Mouse (Mus musculus): ENCODE results near the gene Cyyr1. TPM values are rescaled to one million over a fixed set of nuclear protein-coding genes. Genes with fewer than 3 reads are reported as not detected.
"Not testable (repeated sequence)": the region's sequence is repeated elsewhere in the genome, so short reads cannot be mapped to it uniquely, and the experiment has no call there.

The Cyyr1 gene
- 1.1 and 1.8 TPM in 2 replicates for polyA plus RNA-seq (2015; fragmentation: Nextera tagmentation; extraction: Ambion mirVana)

DNA sequence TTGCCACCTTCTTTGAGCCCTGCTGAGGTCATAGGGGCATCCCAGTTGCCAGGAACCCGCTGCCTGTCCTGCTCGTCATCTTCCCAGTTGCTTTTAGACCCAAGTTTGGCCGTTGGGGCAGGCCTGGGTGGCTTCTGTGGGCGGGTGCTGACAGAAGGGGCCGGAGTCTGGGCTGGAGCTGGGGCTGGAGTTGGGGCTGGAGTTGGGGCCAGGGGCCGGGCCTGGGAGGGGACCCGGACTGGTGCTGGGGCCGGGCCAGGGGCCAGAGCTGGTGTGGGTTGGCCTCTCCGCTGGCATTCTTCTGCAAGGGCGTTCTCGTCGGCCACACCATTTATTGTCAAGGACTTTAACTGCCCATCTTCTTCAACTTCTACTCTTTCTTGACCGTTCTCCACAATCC, at the start of gene Cyyr1:
TSS of gene Cyyr1 (minus strand) at position 101 of the 400 bp plus-strand sequence.
- not testable (repeated sequence) for DNase-seq (ENCODE audit: low spot score)

DNA sequence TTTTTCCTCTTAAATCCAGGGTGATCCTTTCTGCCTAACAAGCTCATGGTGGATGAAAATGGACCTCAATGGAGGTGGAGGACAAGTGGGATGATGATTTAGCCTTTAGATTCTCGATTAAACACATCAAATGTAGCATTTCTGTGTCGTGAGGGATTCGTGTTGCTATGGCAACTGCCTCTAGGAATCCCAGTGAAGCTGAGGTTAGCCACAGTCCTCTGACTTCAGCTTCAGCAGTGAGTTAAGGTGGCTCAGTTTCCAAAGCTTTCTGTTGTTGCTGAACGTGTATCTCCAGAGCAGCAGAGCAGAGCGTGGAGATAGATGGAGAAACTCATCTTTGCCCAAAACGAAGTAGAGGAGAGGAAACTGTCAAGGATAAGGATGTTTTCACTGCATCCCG, 35.6 kb upstream of the Cyyr1 start:
- no peak for DNase-seq (ENCODE audit: low spot score)

DNA sequence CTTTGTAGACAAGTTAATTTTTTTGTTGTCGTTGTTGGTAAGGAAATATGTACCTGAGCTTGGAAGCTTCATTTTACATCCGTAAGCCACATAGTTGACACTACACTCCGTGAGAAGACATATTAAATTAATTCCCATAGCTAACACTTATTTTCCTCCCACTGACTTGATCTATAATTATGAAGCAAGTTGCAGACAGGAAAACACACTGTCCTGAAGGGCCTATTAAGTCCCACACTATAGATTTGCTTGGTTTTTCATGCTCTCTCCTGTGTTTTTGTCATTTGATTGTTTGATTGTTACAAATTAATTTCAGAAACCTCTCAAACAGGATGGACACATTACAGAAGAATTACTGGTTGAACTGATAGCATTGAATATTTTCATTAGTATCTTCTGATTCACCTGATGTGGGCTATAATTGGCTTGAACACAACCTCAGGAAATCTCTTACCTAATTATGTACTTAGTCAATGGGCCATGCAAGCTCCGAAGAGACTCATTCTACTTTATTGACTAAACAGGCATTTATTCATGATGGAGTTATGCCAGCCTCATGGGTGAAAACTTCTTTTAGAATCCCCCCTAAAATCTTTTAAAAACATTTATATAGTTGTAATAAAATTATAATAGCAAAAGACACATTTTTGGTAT, 34.5 kb upstream of the Cyyr1 start:
- DNase-seq (ENCODE audit: low spot score): no peak

DNA sequence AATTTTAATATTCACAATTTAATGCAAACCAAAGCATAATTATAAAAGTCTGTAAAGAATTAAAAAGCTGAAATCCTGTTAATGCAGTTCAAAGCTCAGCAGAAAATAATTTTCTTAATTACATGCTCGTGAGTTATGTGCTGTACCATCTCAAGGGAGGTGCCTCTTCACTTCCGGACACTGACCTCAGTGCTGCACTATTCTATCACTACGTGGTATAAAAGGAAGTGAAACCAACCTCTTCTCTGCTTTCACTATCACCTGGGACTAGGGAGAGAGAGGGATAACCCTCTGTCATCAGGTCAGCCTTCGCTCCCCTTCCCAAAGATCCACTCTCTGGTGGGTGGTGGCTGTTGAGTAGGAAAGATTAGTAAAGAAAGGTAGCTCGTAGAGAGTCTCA, 13.3 kb upstream of the Cyyr1 start:
- DNase-seq (ENCODE audit: low spot score): no peak

DNA sequence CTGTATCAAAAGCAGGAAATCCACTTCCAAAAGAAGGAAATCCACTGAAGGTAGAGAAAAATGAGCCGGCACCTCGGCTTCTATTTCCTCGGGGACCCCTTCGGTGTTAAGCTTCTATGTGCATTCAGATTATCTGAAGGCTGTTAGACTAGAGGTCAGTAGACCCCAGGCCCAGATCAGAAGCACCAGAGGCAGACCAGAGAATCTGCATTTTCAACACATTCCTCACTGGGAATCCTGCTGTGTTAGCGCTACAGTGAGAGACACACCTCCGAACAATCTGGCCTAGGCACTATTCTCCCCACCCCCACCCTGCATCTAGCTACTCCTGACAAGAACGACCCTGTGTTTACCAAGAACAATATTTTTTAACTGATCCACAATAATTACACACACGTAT, 641 bp upstream of the Cyyr1 start:
- no peak for DNase-seq (ENCODE audit: low spot score)

DNA sequence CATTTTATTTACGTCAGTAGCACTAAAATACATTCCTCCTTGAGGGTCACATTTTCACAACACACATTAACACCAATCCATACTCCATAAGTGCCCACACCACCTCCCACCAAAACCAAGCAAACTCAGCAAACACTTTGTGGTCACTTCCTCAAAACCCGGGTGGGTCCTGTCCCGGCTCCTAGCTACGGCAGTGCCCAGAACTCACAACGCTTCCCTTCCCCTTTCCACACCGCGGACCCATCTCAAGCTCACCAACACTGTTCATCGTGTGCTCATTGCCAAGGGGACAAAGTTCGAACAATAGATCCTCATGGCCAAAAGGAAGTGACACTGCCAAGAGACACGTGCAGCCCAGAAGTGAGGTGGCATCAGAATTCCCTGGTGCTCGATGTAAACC, 1.2 kb downstream of the Cyyr1 start:
- not testable (repeated sequence) for DNase-seq (ENCODE audit: low spot score)

DNA sequence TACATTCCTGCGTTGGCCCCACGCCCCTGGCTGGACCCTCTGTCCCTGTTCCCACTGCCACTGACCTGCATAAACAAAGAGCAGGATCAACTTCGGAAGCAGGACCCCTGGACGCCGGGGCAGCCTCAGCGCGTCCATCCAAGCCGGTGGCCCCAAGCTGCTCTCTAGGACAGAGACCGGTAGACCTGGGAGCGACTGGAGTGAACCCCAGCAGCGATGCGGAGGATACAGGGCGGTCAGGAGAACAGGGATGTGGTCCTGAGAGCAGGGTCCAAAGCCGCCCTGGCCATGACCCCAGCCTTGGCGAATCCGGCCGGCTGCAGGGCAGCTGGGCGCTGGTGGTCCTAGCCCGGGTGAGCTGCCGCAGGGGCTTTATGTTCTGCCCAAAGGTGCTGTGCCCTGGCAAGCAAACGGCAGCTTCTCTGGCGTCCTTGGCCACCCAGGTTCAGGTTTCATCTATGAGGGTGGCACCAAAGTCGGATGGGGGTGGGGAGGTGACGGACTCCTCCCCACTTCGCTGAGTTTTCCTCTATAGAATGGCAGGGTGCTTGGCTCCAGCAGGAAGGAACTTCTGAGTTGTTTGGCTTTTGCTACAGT, 3.1 kb downstream of the Cyyr1 start:
- DNase-seq (ENCODE audit: low spot score): no peak

DNA sequence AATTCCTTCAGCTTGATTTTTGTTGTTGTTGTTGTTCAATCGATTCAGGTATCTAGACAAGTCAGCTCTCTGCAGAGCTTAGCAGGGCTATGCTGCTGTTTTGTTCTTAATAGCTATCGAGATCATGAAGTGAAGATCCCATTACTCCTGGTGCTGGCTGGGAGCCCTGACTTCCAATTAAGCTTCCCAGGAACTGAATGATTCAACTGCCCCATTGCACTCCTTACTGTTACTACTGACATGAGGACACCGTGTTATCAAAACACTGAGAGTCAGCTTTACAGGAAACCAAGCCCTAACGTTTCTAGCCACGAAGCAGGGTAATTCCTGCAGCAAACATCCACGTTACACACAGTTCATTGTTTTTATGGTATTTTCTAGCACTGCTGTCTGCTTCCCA, 6.7 kb downstream of the Cyyr1 start:
- no peak for DNase-seq (ENCODE audit: low spot score)

DNA sequence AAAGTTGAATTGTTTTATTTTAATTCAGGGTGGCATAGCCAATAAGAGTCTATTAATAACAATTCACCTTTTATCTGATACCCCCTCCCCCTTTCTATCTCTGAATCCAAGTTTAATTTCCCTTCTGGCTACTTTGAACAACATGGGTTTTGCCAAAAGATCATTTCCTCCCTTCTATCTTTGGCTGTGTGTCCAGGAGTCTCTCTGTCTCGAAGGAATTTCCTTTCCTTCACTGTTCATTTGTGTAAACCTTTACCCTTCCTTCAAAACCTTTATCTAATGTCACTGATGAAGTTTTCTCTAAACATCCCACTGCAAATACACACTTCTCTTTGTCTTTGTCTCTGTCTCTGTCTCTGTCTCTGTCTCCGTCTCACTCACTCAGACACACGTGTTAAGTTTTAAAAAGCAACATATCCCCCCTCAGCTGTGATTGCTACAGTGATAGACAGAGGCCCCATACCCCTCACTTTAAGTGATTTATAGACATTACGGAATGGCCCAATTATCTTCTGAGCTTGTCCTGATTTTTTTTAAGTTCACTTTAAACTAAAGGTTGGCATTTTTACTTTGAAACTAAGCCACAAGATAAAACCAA, 11.4 kb downstream of the Cyyr1 start:
- no peak for DNase-seq (ENCODE audit: low spot score)

DNA sequence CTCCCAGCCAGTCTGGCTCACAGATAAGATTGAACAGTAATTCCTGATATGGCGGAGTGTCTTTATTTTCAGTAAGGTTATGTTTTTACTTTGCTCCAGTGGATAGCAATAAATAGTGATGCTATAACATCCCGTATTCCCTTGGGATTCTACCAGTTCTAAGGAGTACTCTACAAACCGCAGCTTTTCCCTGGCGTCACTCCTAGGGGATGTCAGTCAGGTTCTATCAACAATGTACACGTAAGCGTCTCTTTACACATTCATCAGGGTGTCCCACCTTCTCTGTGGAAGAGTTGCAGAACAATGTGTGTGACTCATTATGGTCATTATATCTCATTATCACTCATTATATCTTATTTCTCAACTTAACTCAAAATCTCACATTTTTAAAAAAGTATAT, 12.2 kb downstream of the Cyyr1 start:
- DNase-seq (ENCODE audit: low spot score): no peak

DNA sequence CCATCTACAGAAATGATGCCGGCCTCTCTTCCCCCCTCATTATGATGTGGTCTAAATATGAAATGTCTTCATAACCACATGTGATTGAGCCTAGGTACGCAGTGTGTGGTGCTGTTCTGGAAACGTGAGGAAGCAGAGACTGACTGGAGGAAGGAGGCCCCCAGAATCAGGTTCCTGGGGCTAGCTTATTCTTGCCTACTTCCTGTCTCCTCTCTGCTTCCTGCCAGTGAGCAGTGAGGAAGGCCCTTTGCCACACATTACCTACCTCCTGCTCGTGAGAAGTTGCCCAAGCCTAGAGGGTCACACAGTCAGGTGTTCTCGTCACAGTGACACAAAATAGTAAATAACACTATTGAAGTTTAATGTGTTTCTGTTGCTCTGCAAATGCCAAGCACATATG, 14.8 kb downstream of the Cyyr1 start:
- DNase-seq (ENCODE audit: low spot score): no peak

DNA sequence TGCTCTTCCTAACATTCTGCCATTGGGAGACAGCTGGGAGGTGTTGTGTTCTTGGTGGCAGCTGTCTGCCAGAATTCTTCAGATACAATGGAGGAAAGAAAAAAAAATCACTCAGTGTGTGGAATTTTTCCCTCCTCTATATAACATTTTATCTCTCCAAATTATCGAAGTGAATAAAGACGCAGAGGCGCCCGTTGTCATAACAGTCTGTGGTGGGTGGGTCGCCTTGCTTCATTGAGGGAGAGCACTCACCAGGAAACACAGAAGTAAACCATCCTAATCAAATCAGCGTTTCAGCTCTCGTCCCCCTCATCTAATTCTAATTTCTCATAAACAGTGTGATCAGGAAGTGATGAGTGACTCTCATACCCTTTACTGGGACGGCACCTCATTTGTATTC, 17.1 kb downstream of the Cyyr1 start:
- no peak for DNase-seq (ENCODE audit: low spot score)

DNA sequence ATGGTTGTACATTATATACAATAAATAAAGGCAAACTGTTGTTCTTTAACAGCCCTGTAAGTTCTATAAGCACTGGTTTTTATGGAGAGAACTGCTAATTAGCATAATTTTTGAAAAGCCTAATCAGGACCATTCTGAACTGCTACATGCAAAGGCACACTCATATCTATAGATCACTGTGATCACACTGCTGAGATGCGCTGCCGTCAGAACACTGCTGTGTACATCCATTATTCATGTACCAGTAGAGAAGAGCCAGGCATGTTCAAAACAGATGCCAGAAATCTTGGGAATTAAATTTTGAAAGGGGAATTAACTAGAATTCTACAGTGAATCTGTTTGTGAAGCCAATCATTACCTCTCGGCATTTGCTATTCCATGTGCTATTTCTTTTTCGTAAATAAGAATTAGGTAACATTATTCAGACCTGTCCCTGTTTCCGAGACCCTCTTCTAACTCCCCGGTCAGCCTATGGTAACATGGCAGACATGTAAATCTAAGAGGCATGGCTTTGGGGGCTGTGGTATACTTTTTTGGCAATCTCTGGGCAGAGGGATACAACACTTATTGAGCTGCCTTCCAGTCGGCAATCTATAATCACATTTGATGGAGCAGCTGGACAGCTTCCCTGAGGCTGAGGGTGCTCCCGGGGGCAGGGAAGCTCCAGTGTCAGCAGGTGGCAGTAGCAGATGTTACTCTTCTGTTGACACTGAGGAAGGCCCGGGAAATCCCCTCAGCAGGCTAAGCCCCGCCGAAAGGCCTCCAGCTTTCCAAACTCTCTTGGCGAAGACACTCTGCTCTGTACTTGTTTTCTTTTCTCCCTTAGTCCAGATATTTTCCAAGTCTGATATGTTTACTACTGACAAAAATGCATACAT, 25.2 kb downstream of the Cyyr1 start:
- no peak for DNase-seq (ENCODE audit: low spot score)

DNA sequence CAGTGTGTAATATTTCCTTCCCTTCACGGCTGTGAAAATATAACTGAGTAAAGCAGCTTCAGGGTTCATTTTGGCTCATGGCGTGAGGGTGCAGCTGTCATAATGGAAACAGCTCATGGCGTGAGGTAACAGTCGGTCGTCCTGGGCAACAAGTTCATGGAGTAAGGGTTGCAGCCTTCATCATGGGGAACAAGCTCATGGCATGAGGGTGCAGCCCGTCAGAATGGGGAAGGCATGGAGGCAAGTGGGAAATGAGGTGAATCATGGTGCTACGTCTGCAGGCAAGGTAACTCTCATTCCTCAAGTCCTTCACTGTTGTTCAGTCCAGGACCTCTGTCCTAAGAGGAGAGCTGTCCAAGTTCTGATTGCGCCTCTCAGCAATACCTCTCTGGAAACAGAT, 28.6 kb downstream of the Cyyr1 start:
- DNase-seq (ENCODE audit: low spot score): no peak

DNA sequence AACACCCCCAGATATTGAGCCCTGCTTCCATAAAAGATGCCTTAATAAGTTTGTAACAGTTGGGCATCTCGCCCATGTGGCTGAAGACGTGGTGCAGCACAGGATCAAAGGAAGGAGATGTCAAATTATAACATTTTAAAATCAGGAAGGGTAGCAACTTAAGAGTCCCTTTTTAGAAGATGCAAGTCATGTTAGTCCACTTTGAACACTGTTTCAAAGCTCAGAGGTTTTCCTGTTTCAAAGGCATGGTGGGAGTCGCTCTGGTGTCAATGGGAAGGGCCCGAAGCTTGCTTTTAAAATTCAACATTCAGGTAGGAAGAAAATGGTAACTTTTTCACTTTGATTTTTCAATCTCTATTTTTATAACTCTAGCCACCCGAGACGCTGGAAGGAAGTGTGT, 45.9 kb downstream of the Cyyr1 start:
- DNase-seq (ENCODE audit: low spot score): no peak

DNA sequence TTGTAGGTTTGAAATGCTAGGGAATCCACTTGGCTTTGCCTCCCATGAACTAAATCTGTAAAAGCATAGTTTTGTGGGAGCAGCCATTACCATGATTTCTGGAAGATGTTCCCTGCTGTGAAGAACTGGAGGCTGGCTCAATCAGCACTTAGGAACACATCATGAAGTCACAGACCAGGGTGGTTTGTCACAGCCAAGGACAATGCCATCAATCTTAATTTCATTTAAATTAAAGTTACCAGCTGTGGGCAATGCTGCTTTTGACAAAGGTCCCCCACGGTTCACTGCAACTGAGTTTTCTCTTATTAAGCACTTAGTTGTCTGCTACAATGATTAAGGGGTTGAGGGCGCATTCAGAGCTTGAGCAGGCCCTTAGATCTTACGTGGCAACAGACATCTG, 48.1 kb downstream of the Cyyr1 start:
- no peak for DNase-seq (ENCODE audit: low spot score)

DNA sequence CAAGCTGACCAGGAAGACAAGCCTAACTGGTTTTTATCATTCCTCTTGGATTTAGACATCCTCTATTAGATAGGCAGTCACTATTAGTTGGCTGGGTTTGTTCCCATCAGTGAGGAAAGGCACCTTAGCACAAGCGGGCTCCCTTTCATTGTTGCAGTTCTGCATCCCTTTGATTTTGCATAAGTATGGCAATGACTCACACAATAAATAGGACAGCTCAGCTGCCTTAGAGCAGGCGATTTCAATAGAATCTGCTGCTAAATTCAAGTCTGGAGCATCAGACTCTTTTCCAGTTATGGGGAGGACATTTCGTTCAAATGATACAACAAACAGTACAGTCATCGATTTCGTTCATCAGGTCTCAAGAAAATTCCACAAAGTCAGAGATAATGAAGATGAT, 49.8 kb downstream of the Cyyr1 start:
- no peak for DNase-seq (ENCODE audit: low spot score)

DNA sequence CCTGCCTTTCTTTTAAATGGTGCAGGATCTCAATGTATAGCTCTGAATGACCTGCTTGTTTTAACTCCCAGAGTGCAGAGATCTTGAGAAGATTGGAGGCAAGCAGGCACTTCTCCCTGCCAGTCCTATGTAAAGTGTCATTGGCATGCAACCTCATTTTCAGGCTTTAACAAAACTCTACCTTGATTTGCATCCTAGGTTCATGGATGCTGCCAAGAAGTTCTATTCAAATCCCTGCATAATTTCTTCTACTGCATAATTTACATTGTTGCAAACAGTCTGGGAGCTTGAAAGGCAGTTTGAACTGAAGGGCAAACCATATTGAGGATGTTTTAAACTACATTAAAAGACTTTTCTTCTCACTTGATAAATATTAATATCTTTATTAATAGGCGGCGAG, 57.4 kb downstream of the Cyyr1 start:
- DNase-seq (ENCODE audit: low spot score): no peak

DNA sequence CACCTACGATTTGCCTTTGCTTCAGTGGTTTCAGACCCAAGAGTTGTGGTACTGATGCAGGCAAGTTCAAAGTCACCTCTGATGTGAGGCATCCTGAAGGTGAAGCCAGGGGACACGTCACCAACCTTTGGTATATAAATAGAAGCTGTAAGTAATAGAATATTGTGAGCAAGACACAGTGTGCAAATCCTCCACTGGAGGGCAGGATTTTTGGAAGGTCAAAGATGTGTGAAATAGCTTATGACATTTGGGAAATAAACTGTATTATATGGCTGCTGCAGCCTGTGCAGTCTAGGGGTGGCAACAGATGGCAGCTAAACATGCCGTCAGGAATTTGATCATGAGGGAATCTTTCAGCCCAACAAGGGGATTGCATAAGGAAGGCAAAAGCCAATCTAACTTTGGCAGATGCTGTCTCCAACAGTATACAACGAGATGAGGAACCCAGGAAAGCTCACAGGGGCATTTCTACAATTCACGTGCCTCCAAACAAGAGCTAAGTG, 65.0 kb downstream of the Cyyr1 start:
- DNase-seq (ENCODE audit: low spot score): no peak

DNA sequence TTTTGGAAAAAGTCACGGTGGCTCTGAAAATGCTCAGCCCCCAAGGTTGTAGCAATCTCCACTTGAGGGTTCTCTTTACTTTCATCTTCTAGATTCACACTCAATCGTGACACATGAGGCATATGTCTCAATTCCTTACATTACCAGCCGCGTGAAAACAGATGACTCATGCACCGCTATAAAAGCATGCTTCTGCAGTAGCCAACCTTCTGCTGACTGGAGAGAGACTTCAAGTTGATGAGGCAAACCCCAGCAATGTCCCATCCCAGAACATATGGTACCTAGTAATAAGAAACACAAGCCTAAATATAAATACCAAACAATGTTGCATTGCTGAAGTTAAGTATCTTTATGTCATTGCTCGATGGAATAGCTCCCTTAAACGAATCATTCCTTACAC, 65.9 kb downstream of the Cyyr1 start:
- no peak for DNase-seq (ENCODE audit: low spot score)

DNA sequence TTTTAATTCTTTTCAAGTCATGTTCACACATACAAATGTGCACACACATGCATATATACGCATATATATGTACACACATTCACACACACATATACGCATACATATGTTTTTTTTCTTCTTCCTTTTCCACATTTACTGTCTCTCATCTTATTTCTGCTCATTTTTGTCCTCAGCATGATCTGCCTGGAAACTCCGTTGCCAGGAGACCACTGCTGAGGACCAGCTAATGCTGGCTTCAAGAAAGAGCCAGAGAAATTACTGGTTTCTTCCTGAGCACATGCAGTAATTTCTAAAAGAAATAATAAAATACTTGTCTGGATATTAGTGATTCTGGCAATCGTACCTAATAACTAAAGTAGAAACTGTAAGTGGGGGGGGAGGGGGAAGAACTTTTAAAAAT, 68.6 kb downstream of the Cyyr1 start:
- DNase-seq (ENCODE audit: low spot score): no peak

DNA sequence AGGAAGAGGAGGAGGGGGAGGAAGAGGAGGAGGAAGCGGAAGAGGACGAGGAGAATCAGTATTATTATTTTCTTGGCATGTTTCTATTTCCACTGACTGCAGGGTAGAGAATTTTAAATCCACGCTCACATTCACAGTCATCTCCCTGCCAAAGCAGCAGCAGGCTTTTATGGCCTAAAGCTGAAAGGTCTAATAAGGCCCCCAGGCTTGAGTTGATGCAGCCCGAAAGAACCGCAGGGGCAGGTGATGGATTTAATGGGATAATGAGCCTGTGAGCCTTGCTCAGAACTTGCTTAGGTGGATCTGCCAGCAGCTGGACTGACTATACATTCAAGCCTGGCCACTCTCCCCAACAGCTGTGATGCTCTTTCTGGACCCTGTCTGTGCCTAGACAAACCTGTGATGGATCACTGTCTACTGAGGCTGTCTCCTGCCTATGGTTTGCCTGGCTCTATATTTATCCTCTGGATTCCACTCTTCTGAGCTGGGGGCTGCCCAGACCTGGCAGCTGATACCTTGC, 78.6 kb downstream of the Cyyr1 start:
- no peak for DNase-seq (ENCODE audit: low spot score)

Measured in thymus, postnatal 0 days (tissue).